Mouse (Mus musculus): ENCODE measurements around the gene Mnt.

The Mnt gene

GRCm38 (mm10) chr11:74847919-74848521 is 17.3 kb downstream of the Mnt start:
- peak; percentile 89 to 90 for DNase-seq

GRCm38 (mm10) chr11:74850998-74851661 is 20.4 kb downstream of the Mnt start:
- peak; percentile 47 to 65 for DNase-seq

- no peak for DNase-seq
Measured at GRCm38 (mm10) chr11:74857756-74858155, 27.0 kb downstream of the Mnt start.

GRCm38 (mm10) chr11:74862129-74862528 is 31.4 kb downstream of the Mnt start:
- DNase-seq: no peak

GRCm38 (mm10) chr11:74863471-74863870 is 32.8 kb downstream of the Mnt start:
- peak; percentile 53 to 65 for DNase-seq

GRCm38 (mm10) chr11:74864421-74864820 is 33.7 kb downstream of the Mnt start:
- DNase-seq: no peak

- no peak for DNase-seq
Measured at GRCm38 (mm10) chr11:74865252-74865651, 34.5 kb downstream of the Mnt start.

GRCm38 (mm10) chr11:74866640-74867039 is 35.9 kb downstream of the Mnt start:
- no peak for DNase-seq

GRCm38 (mm10) chr11:74867181-74867580 is 36.5 kb downstream of the Mnt start:
- no peak for DNase-seq

- DNase-seq: no peak
Measured at GRCm38 (mm10) chr11:74868046-74868760, 37.5 kb downstream of the Mnt start.

- no peak for DNase-seq
Measured at GRCm38 (mm10) chr11:74869603-74870002, 38.9 kb downstream of the Mnt start.

- no peak for DNase-seq
Measured at GRCm38 (mm10) chr11:74870544-74870943, 39.8 kb downstream of the Mnt start.

GRCm38 (mm10) chr11:74870991-74871622 is 40.4 kb downstream of the Mnt start:
- DNase-seq: peak; percentile 34 to 60

- peak in 1 of 2 experiments; percentile 35 for DNase-seq
Measured at GRCm38 (mm10) chr11:74874630-74875029, 43.9 kb downstream of the Mnt start.

GRCm38 (mm10) chr11:74876801-74877200 is 46.1 kb downstream of the Mnt start:
- DNase-seq: peak; percentile 67 to 75

GRCm38 (mm10) chr11:74880999-74881398 is 50.3 kb downstream of the Mnt start:
- DNase-seq: no peak

GRCm38 (mm10) chr11:74881979-74882378 is 51.3 kb downstream of the Mnt start:
- no peak for DNase-seq

GRCm38 (mm10) chr11:74883098-74883497 is 52.4 kb downstream of the Mnt start:
- DNase-seq: no peak

- no peak for DNase-seq
Measured at GRCm38 (mm10) chr11:74894619-74895018, 63.9 kb downstream of the Mnt start.
